Mouse (Mus musculus) ES-Bruce4 (cell line): Measurements from ENCODE around the gene Mrps5. TPM values are rescaled to one million over a fixed set of nuclear protein-coding genes. Genes with fewer than 3 reads are reported as not detected.

Experiments
- H3K27ac ChIP-seq: 2 replicates; pipeline ENCODE4 v1.5.1; 2012; ENCODE audit warnings: low read length, inconsistent platforms; ENCODE audit not compliant: insufficient read depth
- H3K27me3 ChIP-seq: 2 replicates; pipeline ENCODE4 v1.6.1; 2012; ENCODE audit warnings: mild to moderate bottlenecking, low read length, inconsistent platforms; ENCODE audit not compliant: control insufficient read depth, poor library complexity, insufficient read depth, severe bottlenecking
- H3K36me3 ChIP-seq: 2 replicates; pipeline ENCODE4 v1.6.1; 2012; ENCODE audit warnings: inconsistent platforms, mild to moderate bottlenecking, low read length, moderate library complexity; ENCODE audit not compliant: control insufficient read depth, poor library complexity, insufficient read depth, severe bottlenecking
- H3K4me1 ChIP-seq: one replicate; pipeline ENCODE4 v1.8.1; 2011; ENCODE audit warnings: low read length; ENCODE audit not compliant: control insufficient read depth, insufficient read depth
- H3K4me3 ChIP-seq: 2 replicates; pipeline ENCODE4 v1.5.1; 2011; ENCODE audit warnings: low read depth, mild to moderate bottlenecking, low read length
- H3K9ac ChIP-seq: 2 replicates; pipeline ENCODE4 v1.6.1; 2012; ENCODE audit warnings: low read depth, mild to moderate bottlenecking, inconsistent platforms; ENCODE audit not compliant: poor library complexity, severe bottlenecking
- H3K9me3 ChIP-seq: replicated peaks from 2 replicates; pipeline ENCODE4 v1.6.1; 2012; ENCODE audit warnings: mild to moderate bottlenecking, low read length, inconsistent platforms; ENCODE audit not compliant: control insufficient read depth, poor library complexity, insufficient read depth, severe bottlenecking
- CTCF ChIP-seq: IDR thresholded peaks from one replicate; pipeline ENCODE4 v1.8.1; 2011; ENCODE audit warnings: low read depth, low read length
- EP300 ChIP-seq: IDR thresholded peaks from 2 replicates; pipeline ENCODE4 v1.6.1; 2011; ENCODE audit warnings: low read depth, low read length; ENCODE audit not compliant: insufficient read depth
- POLR2A ChIP-seq: IDR thresholded peaks from one replicate; pipeline ENCODE4 v1.8.1; 2011; ENCODE audit warnings: low read length; ENCODE audit not compliant: insufficient read depth
- polyA plus RNA-seq: library from polyadenylated mRNA; stranded (reverse); fragments of >200 nt; gene quantifications from 2 replicates; pipeline ENCODE4 v1.2.4, GENCODE M21; 2011; ENCODE audit warnings: low read depth; ENCODE audit not compliant: missing spikeins, insufficient read depth, insufficient read length

Gene Mrps5
- polyA plus RNA-seq, 1 experiment: 200 TPM

DNA sequence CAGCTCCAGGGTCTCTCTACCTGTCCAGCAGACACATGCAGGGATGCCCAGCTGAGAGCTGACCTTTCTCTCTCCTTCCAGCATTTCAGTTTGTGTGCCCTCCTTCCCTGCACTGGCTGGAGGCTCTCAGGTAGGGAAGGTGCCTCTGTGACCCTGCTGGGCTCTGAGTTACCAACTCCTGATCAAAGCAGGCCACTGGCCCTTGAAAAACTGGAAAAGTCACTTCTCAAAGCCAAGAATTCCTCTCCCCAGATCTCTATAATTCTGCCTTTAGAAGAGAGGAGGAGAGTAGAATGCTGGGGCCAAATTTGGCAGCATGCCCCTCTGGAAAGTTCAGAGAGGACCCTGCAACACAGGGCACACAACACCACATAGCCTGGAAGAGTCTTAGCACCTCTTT is 65.3 kb downstream of the Mrps5 start:
- Histone ChIP-seq H3K9ac (no peak overlapping the region), H3K27me3 (peaks cover 3% of the 10 kb centered on the region; the same call in 1 of the 2 replicates), H3K4me3 (no peak overlapping the region), H3K36me3 (no peaks in the 10 kb centered on the region), H3K9me3 (no peaks in the 10 kb centered on the region), H3K4me1 (no peaks in the 10 kb centered on the region), H3K27ac (no peak overlapping the region)
- TF ChIP-seq EP300: no peak
- TF ChIP-seq POLR2A: no peak
- TF ChIP-seq CTCF: no peak

DNA sequence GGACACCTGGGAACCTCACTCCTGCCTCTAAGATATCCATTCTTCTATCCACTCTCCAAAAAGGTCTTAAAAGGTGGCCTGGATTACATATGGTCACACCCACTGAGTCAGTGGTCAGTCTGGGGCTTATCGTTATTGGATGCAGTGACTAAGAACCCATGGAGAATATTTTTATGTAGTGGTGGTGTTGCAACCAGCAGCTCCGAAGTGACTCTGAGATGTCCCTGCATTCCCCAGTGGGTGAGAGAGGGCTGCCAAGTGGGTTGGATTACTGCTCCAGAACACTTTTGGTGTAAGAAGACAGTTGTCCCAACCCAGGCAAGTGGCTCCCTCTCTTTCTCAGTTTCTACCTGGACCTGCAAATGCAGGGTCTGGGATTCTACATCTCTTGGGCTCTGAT is 65.8 kb downstream of the Mrps5 start:
- H3K36me3 ChIP-seq: no peaks in the 10 kb centered on the region
- H3K27ac ChIP-seq: no peak overlapping the region
- no peaks in the 10 kb centered on the region for H3K9me3 ChIP-seq
- no peaks in the 10 kb centered on the region for H3K4me1 ChIP-seq
- H3K9ac ChIP-seq: no peak overlapping the region
- no peak overlapping the region for H3K4me3 ChIP-seq
- no peak for TF ChIP-seq CTCF
- TF ChIP-seq EP300: no peak
- TF ChIP-seq POLR2A: no peak
- H3K27me3 ChIP-seq: peaks cover 5% of the 10 kb centered on the region; the same call in 1 of the 2 replicates

DNA sequence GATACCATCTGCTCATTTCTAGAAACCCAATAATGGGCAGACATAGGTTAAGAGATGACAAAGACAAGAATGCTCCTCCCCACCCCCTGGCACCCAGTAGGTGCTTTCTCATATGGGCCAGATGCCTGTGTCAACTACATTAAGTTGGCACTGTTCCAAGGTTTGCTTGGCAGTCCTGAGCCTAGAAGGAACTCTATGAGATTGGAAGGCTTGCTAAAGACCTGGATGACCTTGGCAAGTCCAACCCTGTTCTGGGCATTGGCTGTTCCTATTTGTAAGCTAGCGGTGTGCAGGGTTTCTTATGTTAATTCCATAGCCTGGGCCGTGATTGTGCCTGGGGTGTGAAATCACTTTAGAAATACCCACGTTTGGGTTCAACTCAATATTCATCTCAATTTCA is 67.8 kb downstream of the Mrps5 start:
- Histone ChIP-seq H3K9ac (no peak overlapping the region), H3K4me3 (no peak overlapping the region), H3K27ac (no peak overlapping the region), H3K4me1 (no peaks in the 10 kb centered on the region), H3K9me3 (no peaks in the 10 kb centered on the region), H3K36me3 (no peaks in the 10 kb centered on the region), H3K27me3 (peaks cover 5% of the 10 kb centered on the region; the same call in 1 of the 2 replicates)
- TF ChIP-seq EP300 (no peak), POLR2A (no peak), CTCF (no peak)

DNA sequence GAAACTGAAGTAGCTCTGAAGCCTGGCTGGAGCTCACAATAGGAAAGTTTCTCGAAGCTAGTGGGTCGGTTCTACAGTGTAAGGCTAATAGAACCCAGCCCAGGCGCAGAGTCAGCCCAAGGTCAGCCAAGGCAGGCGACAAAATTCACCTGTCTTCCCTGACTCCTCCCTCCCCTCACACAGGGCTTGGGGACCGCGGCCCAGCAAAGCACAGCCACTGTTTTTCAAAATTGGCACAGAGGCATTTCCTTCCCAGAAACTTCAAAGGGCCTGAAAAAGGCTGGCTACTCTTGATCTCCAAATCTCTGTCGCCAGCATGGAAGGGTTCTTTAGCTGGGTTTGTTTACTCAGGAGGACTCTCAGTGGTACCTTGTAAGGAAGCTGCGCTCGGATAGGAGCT is 68.4 kb downstream of the Mrps5 start:
- Histone ChIP-seq H3K4me3 (no peak overlapping the region), H3K9me3 (no peaks in the 10 kb centered on the region), H3K36me3 (no peaks in the 10 kb centered on the region), H3K9ac (no peak overlapping the region), H3K4me1 (no peaks in the 10 kb centered on the region), H3K27me3 (peaks cover 5% of the 10 kb centered on the region; the same call in 1 of the 2 replicates), H3K27ac (no peak overlapping the region)
- no peak for TF ChIP-seq CTCF
- no peak for TF ChIP-seq POLR2A
- no peak for TF ChIP-seq EP300

DNA sequence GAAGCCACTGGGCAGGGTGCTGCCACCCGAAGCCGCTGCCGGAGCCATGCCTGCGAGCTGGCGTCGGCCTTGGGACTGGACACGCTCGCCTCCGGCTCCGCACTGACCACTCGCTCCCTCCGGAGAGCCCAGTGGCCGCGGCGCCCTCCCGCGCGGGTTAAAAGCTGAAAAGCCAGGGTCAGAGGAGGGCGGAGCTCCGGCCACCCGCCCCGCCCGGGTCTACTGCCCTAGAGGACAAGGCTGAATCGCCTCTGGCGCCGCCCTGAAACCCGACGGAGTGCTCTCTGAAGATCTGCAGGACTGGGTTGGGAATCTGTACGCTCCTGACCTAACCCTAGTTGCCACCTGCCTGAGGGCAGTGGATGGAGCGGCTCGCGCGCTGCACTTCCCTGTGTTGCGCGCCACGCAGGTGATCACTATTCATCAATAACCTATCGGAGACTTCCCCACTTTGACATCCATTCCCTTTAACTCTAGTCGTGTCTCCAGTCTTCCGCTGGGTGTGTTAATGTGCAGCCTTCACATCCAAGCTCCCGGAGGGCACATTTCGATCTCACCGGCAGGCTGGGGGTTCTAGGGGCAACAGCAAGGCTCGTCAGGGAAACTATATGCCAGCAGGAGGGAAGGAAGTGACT is 69.2 kb downstream of the Mrps5 start, which contains the start of gene Mal:
Mal (minus strand) TSS at position 610 of the 635 bp plus-strand sequence.
- Histone ChIP-seq H3K4me1 (no peaks in the 10 kb centered on the region), H3K36me3 (no peaks in the 10 kb centered on the region), H3K27ac (no peak within 1 kb of the TSS), H3K4me3 (peak within 1 kb of the TSS; percentile 60), H3K9me3 (no peaks in the 10 kb centered on the region), H3K9ac (0 out of 2 replicates have a peak within 1 kb of the TSS, but pooled peaks have one; percentile 5), H3K27me3 (peaks cover 5% of the 10 kb centered on the region; the same call in 1 of the 2 replicates)
- TF ChIP-seq EP300: no peak
- TF ChIP-seq CTCF: no peak
- TF ChIP-seq POLR2A: no peak

Other genes starting within 250 kb of the Mrps5 start
- gene Astl, start 248.6 kb upstream of the Mrps5 start, polyA plus RNA-seq: not detected in 2 replicates
- gene Adra2b, start 224.0 kb upstream of the Mrps5 start, polyA plus RNA-seq: 1.5 and 2.1 TPM in 2 replicates
- 0.43 and 1.2 TPM in 2 replicates for gene Gpat2, start 162.0 kb upstream of the Mrps5 start, polyA plus RNA-seq
- 14.8 and 16.1 TPM in 2 replicates for gene Fahd2a, start 142.7 kb upstream of the Mrps5 start, polyA plus RNA-seq
- gene Kcnip3, start 65.1 kb upstream of the Mrps5 start, polyA plus RNA-seq: 2.0 and 2.8 TPM in 2 replicates
- 1.2 and 1.3 TPM in 2 replicates for gene Prom2, start 45.8 kb upstream of the Mrps5 start, polyA plus RNA-seq
- gene Zfp661, start 128 bp upstream of the Mrps5 start, polyA plus RNA-seq: 5.4 and 7.6 TPM in 2 replicates
- 3.9 and 4.9 TPM in 2 replicates for gene Mal, start 69.5 kb downstream of the Mrps5 start, polyA plus RNA-seq
- gene Mall, start 142.7 kb downstream of the Mrps5 start, polyA plus RNA-seq: 5.2 and 5.3 TPM in 2 replicates
- gene Nphp1, start 201.7 kb downstream of the Mrps5 start, polyA plus RNA-seq: 9.7 and 11.5 TPM in 2 replicates
- gene Mtln, start 205.3 kb downstream of the Mrps5 start, polyA plus RNA-seq: 16.6 and 17.6 TPM in 2 replicates
- gene Bub1, start 244.6 kb downstream of the Mrps5 start, polyA plus RNA-seq: 191 and 198 TPM in 2 replicates